Mouse (Mus musculus): ENCODE measurements around the gene Abhd12.
"Not testable (repeated sequence)": the region's sequence is repeated elsewhere in the genome, so short reads cannot be mapped to it uniquely, and the experiment has no call there.

Abhd12 gene

GRCm38 (mm10) chr2:150909429-150910039, 5.0 kb upstream of the Abhd12 start:
- peak; percentile 98 for DNase-seq (ENCODE audit: low read depth, low spot score)

- DNase-seq (ENCODE audit: low read depth, low spot score) = not testable (repeated sequence)
These were observed 4.3 kb upstream of the Abhd12 start for GRCm38 (mm10) chr2:150908881-150909280.

GRCm38 (mm10) chr2:150904936-150905450, 452 bp upstream of the Abhd12 start, which contains the start of gene Gins1:
Gene Gins1 (plus strand): TSS chr2:150905400.
- no peak for DNase-seq (ENCODE audit: low read depth, low spot score)

- DNase-seq (ENCODE audit: low read depth, low spot score) = no peak
These were observed 2.2 kb downstream of the Abhd12 start for GRCm38 (mm10) chr2:150902347-150902746.

GRCm38 (mm10) chr2:150900341-150900740, 4.2 kb downstream of the Abhd12 start:
- no peak for DNase-seq (ENCODE audit: low read depth, low spot score)

- DNase-seq (ENCODE audit: low read depth, low spot score) = no peak
These were observed 8.8 kb downstream of the Abhd12 start for GRCm38 (mm10) chr2:150895691-150896252.

- DNase-seq (ENCODE audit: low read depth, low spot score) = no peak
These were observed 9.8 kb downstream of the Abhd12 start for GRCm38 (mm10) chr2:150894617-150895267.

GRCm38 (mm10) chr2:150887370-150887769, 17.2 kb downstream of the Abhd12 start:
- no peak for DNase-seq (ENCODE audit: low read depth, low spot score)

GRCm38 (mm10) chr2:150886315-150886714, 18.2 kb downstream of the Abhd12 start:
- no peak for DNase-seq (ENCODE audit: low read depth, low spot score)

GRCm38 (mm10) chr2:150885814-150886213, 18.7 kb downstream of the Abhd12 start:
- DNase-seq (ENCODE audit: low read depth, low spot score) = no peak

GRCm38 (mm10) chr2:150884779-150885110, 19.8 kb downstream of the Abhd12 start:
- no peak for DNase-seq (ENCODE audit: low read depth, low spot score)

- no peak for DNase-seq (ENCODE audit: low read depth, low spot score)
These were observed 20.3 kb downstream of the Abhd12 start for GRCm38 (mm10) chr2:150884075-150884778.

- no peak for DNase-seq (ENCODE audit: low read depth, low spot score)
These were observed 27.0 kb downstream of the Abhd12 start for GRCm38 (mm10) chr2:150877561-150877960.

- no peak for DNase-seq (ENCODE audit: low read depth, low spot score)
These were observed 29.3 kb downstream of the Abhd12 start for GRCm38 (mm10) chr2:150875226-150875625.

- DNase-seq (ENCODE audit: low read depth, low spot score) = no peak
These were observed 30.0 kb downstream of the Abhd12 start for GRCm38 (mm10) chr2:150874508-150874907.

GRCm38 (mm10) chr2:150869446-150869845, 35.1 kb downstream of the Abhd12 start:
- no peak for DNase-seq (ENCODE audit: low read depth, low spot score)

GRCm38 (mm10) chr2:150867021-150867420, 37.5 kb downstream of the Abhd12 start:
- DNase-seq (ENCODE audit: low read depth, low spot score) = no peak

GRCm38 (mm10) chr2:150861128-150861527, 43.4 kb downstream of the Abhd12 start:
- no peak for DNase-seq (ENCODE audit: low read depth, low spot score)

GRCm38 (mm10) chr2:150859709-150860470, 44.7 kb downstream of the Abhd12 start:
- DNase-seq (ENCODE audit: low read depth, low spot score) = no peak

- no peak for DNase-seq (ENCODE audit: low read depth, low spot score)
These were observed 45.6 kb downstream of the Abhd12 start for GRCm38 (mm10) chr2:150858724-150859487.

- DNase-seq (ENCODE audit: low read depth, low spot score) = no peak
These were observed 49.4 kb downstream of the Abhd12 start for GRCm38 (mm10) chr2:150855186-150855585.

Data from R1 (cell line).